Mouse (Mus musculus) olfactory bulb, adult 2 months (tissue): ENCODE measurements around the gene Nfx1. TPM values are rescaled to one million over a fixed set of nuclear protein-coding genes. Genes with fewer than 3 reads are reported as not detected.

Experiments
- H3K27ac ChIP-seq: fragments of 200-500 bp; 2 replicates; pipeline ENCODE4 v1.5.1; 2012; ENCODE audit warnings: low read depth, low read length; ENCODE audit not compliant: insufficient read depth
- H3K4me1 ChIP-seq: fragments of 200-500 bp; 2 replicates; pipeline ENCODE4 v1.6.1; 2012; ENCODE audit warnings: low read length; ENCODE audit not compliant: control insufficient read depth, insufficient read depth
- H3K4me3 ChIP-seq: fragments of 200-500 bp; 2 replicates; pipeline ENCODE4 v1.5.1; 2012; ENCODE audit warnings: mild to moderate bottlenecking, low read depth, low read length, moderate library complexity; ENCODE audit not compliant: insufficient read depth
- CTCF ChIP-seq: fragments of 200-500 bp; IDR thresholded peaks from 2 replicates; pipeline ENCODE4 v1.5.1; 2012; ENCODE audit warnings: low read depth, mild to moderate bottlenecking, low read length, moderate library complexity; ENCODE audit not compliant: insufficient read depth
- POLR2A ChIP-seq: fragments of 200-500 bp; IDR thresholded peaks from 2 replicates; pipeline ENCODE4 v1.6.1; 2012; ENCODE audit warnings: mild to moderate bottlenecking, low read depth, low read length, moderate library complexity; ENCODE audit not compliant: insufficient read depth
- WGBS: fragments of 180-500 bp; shearing (Covaris S2); methylation state at CpG from one replicate; pipeline ENCODE4 v1.1.7; 2018; 5-methylcytosine and 5-hydroxymethylcytosine counted together
- polyA plus RNA-seq: library from polyadenylated mRNA; stranded (reverse); fragments of >200 nt; gene quantifications from 2 replicates; pipeline ENCODE4 v1.2.4, GENCODE M21; 2012; ENCODE audit warnings: low replicate concordance; ENCODE audit not compliant: missing spikeins, insufficient read depth, insufficient read length

Gene Nfx1
- polyA plus RNA-seq, 1 experiment, result not detected

GRCm38 (mm10) chr4:41047524-41048271, 77.0 kb downstream of the Nfx1 start, which contains the start of gene Aqp7:
Gene Aqp7, minus strand, starts transcription at chr4:41048139.
- Histone ChIP-seq H3K4me1 (peaks cover 4% of the 10 kb centered on the region), H3K27ac (no peak within 1 kb of the TSS), H3K4me3 (no peak within 1 kb of the TSS)
- WGBS, result 62% methylated on average over 9 of the region's 9 CpGs
- TF ChIP-seq CTCF, result no peak
- no peak for TF ChIP-seq POLR2A

- Histone ChIP-seq H3K4me3 (no peak overlapping the region), H3K4me1 (peaks cover 4% of the 10 kb centered on the region), H3K27ac (no peak overlapping the region)
- TF ChIP-seq POLR2A (no peak), CTCF (no peak)
- WGBS, result 76% methylated on average over 2 of the region's 2 CpGs
Measured at GRCm38 (mm10) chr4:41048926-41049325, 78.2 kb downstream of the Nfx1 start.

GRCm38 (mm10) chr4:41050726-41051675, 80.3 kb downstream of the Nfx1 start:
- WGBS, result 34% methylated on average over 16 of the region's 16 CpGs
- peaks cover 4% of the 10 kb centered on the region for H3K4me1 ChIP-seq
- TF ChIP-seq CTCF (peak; percentile 49), POLR2A (no peak)
- H3K4me3 ChIP-seq, result peak overlapping the region; percentile 38
- no peak overlapping the region for H3K27ac ChIP-seq

GRCm38 (mm10) chr4:41051781-41052180, 81.1 kb downstream of the Nfx1 start:
- no peak overlapping the region for H3K4me3 ChIP-seq
- no peak overlapping the region for H3K27ac ChIP-seq
- TF ChIP-seq CTCF (no peak), POLR2A (no peak)
- 91% methylated on average over 7 of the region's 7 CpGs for WGBS
- peaks cover 4% of the 10 kb centered on the region for H3K4me1 ChIP-seq

GRCm38 (mm10) chr4:41055111-41055510, 84.4 kb downstream of the Nfx1 start:
- Histone ChIP-seq H3K4me1 (peaks cover 6% of the 10 kb centered on the region), H3K4me3 (no peak overlapping the region), H3K27ac (no peak overlapping the region)
- 87% methylated on average over 13 of the region's 13 CpGs for WGBS
- TF ChIP-seq CTCF (no peak), POLR2A (no peak)

- WGBS, result 61% methylated on average over 1 of the region's 1 CpGs
- TF ChIP-seq CTCF, result no peak
- TF ChIP-seq POLR2A, result no peak
- H3K4me3 ChIP-seq, result no peak overlapping the region
Measured at GRCm38 (mm10) chr4:41056253-41056652, 85.5 kb downstream of the Nfx1 start.

GRCm38 (mm10) chr4:41056742-41057332, 86.1 kb downstream of the Nfx1 start:
- Histone ChIP-seq H3K27ac (no peak overlapping the region), H3K4me3 (no peak overlapping the region), H3K4me1 (peaks cover 2% of the 10 kb centered on the region; the same call in 1 of the 2 replicates)
- TF ChIP-seq POLR2A (no peak), CTCF (no peak)
- 82% methylated on average over 7 of the region's 7 CpGs for WGBS

More at GRCm38 (mm10) chr4:41056253-41056652, 85.5 kb downstream of the Nfx1 start:
- H3K4me1 ChIP-seq, result peaks cover 2% of the 10 kb centered on the region; the same call in 1 of the 2 replicates
- H3K27ac ChIP-seq, result no peak overlapping the region

- H3K4me1 ChIP-seq, result peaks cover 2% of the 10 kb centered on the region; the same call in 1 of the 2 replicates
- 64% methylated on average over 9 of the region's 9 CpGs for WGBS
- TF ChIP-seq POLR2A, result no peak
- H3K4me3 ChIP-seq, result no peak overlapping the region
- no peak overlapping the region for H3K27ac ChIP-seq
Measured at GRCm38 (mm10) chr4:41057361-41057760, 86.7 kb downstream of the Nfx1 start.
